Mouse (Mus musculus) myocyte (in vitro differentiated cells): ENCODE measurements at regions not wholly inside any gene's neighbourhood (a gene's known extent, or its start where the extent isn't known, plus 50 kb on each side); places are given as distances from the start of the nearest gene placed in this dataset.

Experiments used
- H3K27me3 ChIP-seq: one replicate; pipeline ENCODE4 v1.6.1; 2011; ENCODE audit not compliant: control insufficient read depth, insufficient read depth, insufficient read length
- H3K36me3 ChIP-seq: one replicate; pipeline ENCODE4 v1.6.1; 2011; ENCODE audit not compliant: control insufficient read depth, insufficient read depth
- H3K4me2 ChIP-seq: one replicate; pipeline ENCODE4 v1.6.1; 2011; ENCODE audit warnings: low read depth, control low read depth
- H3K4me3 ChIP-seq: one replicate; pipeline ENCODE4 v1.5.1; 2011; ENCODE audit warnings: mild to moderate bottlenecking, control low read depth, moderate library complexity
- H3K79me2 ChIP-seq: one replicate; pipeline ENCODE4 v1.6.1; 2011; ENCODE audit not compliant: control insufficient read depth, insufficient read depth
- H3ac ChIP-seq: one replicate; pipeline ENCODE4 v1.6.1; 2011; ENCODE audit not compliant: control insufficient read depth, insufficient read length
- CEBPB ChIP-seq: IDR thresholded peaks from 2 replicates; pipeline ENCODE4 v1.6.1; 2011; ENCODE audit warnings: mild to moderate bottlenecking, moderate library complexity; ENCODE audit not compliant: poor library complexity, insufficient read depth, severe bottlenecking
- E2F4 ChIP-seq: IDR thresholded peaks from one replicate; pipeline ENCODE4 v1.6.1; 2011; ENCODE audit warnings: mild to moderate bottlenecking, control low read depth, moderate library complexity; ENCODE audit not compliant: insufficient read depth
- MAX ChIP-seq: IDR thresholded peaks from one replicate; pipeline ENCODE4 v1.6.1; 2011; ENCODE audit warnings: low read depth, mild to moderate bottlenecking, control low read depth
- MYOD1 ChIP-seq, 3 experiments: IDR thresholded peaks; one replicate each; pipeline ENCODE4 v1.6.1; 2011; ENCODE audit warnings: control low read depth in 2 of 3, low read depth in 2 of 3, mild to moderate bottlenecking in 2 of 3, moderate library complexity in 1 of 3; ENCODE audit not compliant: insufficient read length in 2 of 3, control insufficient read depth in 1 of 3
- MYOG ChIP-seq, 3 experiments: IDR thresholded peaks; one replicate each; pipeline ENCODE4 v1.6.1; 2011; ENCODE audit warnings: control low read depth in 2 of 3, low read depth in 2 of 3, mild to moderate bottlenecking in 2 of 3; ENCODE audit not compliant: insufficient read length in 2 of 3, control insufficient read depth in 1 of 3, insufficient read depth in 1 of 3
- POLR2A ChIP-seq: IDR thresholded peaks from one replicate; pipeline ENCODE4 v1.6.1; 2011; ENCODE audit warnings: low read depth, mild to moderate bottlenecking, control low read depth, moderate library complexity; ENCODE audit not compliant: insufficient read length
- POLR2AphosphoS2 ChIP-seq: IDR thresholded peaks from one replicate; pipeline ENCODE4 v1.6.1; 2011; ENCODE audit warnings: low read depth, control low read depth; ENCODE audit not compliant: insufficient read length
- REST ChIP-seq: IDR thresholded peaks from one replicate; pipeline ENCODE4 v1.6.1; 2011; ENCODE audit warnings: mild to moderate bottlenecking, control low read depth, moderate library complexity; ENCODE audit not compliant: insufficient read depth, insufficient read length
- SRF ChIP-seq: IDR thresholded peaks from one replicate; pipeline ENCODE4 v1.6.1; 2011; ENCODE audit warnings: low read depth; ENCODE audit not compliant: control insufficient read depth, insufficient read length
- TCF12 ChIP-seq: IDR thresholded peaks from one replicate; pipeline ENCODE4 v1.6.1; 2011; ENCODE audit warnings: mild to moderate bottlenecking, control low read depth; ENCODE audit not compliant: poor library complexity, insufficient read depth, severe bottlenecking
- TCF3 ChIP-seq: IDR thresholded peaks from one replicate; pipeline ENCODE4 v1.6.1; 2011; ENCODE audit warnings: low read depth, control low read depth; ENCODE audit not compliant: insufficient read length
- USF1 ChIP-seq: IDR thresholded peaks from one replicate; pipeline ENCODE4 v1.6.1; 2011; ENCODE audit warnings: low read depth, mild to moderate bottlenecking, control low read depth, moderate library complexity

DNA sequence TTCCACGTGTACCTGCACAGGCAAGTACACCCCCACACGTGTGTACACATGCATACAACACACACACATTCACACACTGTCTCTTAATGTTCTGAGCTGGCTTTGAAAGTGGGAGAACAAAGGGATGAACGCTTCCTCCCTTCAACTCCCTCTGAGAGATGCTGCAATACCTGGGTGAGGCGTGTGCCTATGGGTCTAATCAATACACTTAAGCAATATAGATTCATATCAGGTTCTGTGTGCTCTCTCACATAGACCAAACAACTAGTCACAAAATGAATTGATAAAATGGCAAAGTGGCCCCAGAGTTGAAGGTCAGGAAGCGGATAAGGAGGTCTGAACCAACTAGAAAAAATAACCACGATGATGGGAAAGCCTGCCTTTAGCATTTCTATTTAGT, 116.1 kb upstream of the Plcz1 start:
- Histone ChIP-seq H3K4me2 (no peak overlapping the region), H3K79me2 (no peaks in the 10 kb centered on the region), H3K36me3 (no peaks in the 10 kb centered on the region), H3ac (no peak overlapping the region), H3K27me3 (no peaks in the 10 kb centered on the region), H3K4me3 (no peak overlapping the region)
- no peak for TF ChIP-seq POLR2AphosphoS2
- TF ChIP-seq POLR2A: no peak
- no peak for TF ChIP-seq TCF3
- no peak for TF ChIP-seq REST
- no peak for TF ChIP-seq MAX
- TF ChIP-seq SRF: no peak
- no peak for TF ChIP-seq E2F4
- no peak for TF ChIP-seq CEBPB
- no peak for TF ChIP-seq TCF12
- no peak for TF ChIP-seq MYOD1 (IDR thresholded peaks at IDR 0.05; ENCODE audit: control insufficient read depth in 1 of 3, insufficient read length in 2 of 3, low read depth in 2 of 3)
- no peak for TF ChIP-seq USF1
- no peak for TF ChIP-seq MYOG (IDR thresholded peaks at IDR 0.05; ENCODE audit: control insufficient read depth in 1 of 3, insufficient read depth in 1 of 3, insufficient read length in 2 of 3, low read depth in 2 of 3)

DNA sequence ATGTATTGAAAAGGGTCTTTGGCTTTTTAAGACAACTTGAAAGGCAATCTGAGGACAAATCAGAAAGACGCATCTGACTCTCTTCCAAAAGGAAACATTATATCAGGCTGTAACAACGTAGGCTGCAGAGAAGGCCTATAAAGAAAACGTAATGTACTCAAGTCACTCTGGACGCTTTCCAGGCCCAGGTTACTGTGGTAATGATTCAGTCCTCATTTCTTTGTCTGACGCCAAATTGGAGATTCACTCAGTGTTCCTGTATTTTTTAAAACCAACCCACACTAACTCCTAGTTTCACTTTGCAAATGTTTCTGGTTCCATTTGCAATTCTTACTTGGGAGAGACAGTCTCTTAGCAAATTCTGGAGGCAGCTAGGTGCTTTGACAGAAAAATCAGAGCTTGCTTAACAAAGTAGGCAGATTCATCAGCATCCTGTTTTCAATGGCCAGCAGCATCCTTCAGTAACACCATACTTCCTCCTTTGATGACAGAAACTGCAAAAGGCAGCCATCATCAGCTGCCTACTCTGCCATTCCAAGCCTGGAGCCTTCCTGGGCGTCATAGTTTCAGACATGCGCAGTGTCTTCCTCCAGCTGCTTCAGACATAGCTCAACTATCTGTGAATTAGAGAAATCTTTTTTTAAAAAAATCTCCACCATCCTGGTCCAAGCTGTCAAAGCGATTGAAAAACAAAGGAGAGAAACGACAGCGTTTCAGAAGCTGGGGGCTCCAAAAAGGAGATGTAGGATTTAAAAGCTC, 111.3 kb upstream of the Plcz1 start:
- TF ChIP-seq CEBPB: no peak
- TF ChIP-seq POLR2AphosphoS2: no peak
- no peak for TF ChIP-seq SRF
- no peaks in the 10 kb centered on the region for H3K36me3 ChIP-seq
- H3K4me2 ChIP-seq: peak overlapping the region; percentile 31
- H3ac ChIP-seq: no peak overlapping the region
- no peak overlapping the region for H3K4me3 ChIP-seq
- H3K27me3 ChIP-seq: no peaks in the 10 kb centered on the region
- no peaks in the 10 kb centered on the region for H3K79me2 ChIP-seq

DNA sequence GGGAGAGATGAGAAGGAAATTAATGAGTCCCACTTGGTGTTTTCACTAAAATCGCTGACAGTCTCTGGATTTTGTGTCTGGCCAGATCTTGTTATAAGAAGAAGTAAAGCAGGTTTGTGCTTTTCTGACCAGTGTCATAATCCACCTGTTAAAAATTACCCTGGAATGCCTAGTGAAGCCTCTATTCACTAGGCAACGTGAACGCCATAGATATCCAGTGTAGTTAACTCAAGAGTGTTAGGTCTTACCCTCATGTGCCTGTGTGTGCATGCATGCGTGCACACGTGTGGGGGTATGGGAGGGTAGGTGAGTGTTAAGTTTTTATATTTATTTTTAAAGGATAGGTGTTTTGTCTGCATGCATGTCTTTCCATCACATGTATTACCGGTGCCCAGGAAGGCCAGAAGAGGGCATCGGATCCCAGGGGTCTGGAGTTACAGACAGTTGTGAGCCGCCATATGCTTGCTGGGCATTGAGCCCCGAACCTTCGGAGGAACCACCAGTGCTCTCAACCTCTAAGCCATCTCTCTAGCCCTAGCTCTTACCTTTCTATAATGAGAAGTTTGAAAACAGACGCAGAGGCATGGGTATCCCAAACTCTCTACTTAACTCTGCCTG, 107.5 kb upstream of the Plcz1 start:
- H3K36me3 ChIP-seq: no peaks in the 10 kb centered on the region
- no peak overlapping the region for H3K4me2 ChIP-seq
- no peak overlapping the region for H3ac ChIP-seq
- no peaks in the 10 kb centered on the region for H3K79me2 ChIP-seq
- H3K27me3 ChIP-seq: no peaks in the 10 kb centered on the region
- no peak overlapping the region for H3K4me3 ChIP-seq
- no peak for TF ChIP-seq TCF3
- TF ChIP-seq E2F4: no peak
- TF ChIP-seq MYOG (IDR thresholded peaks at IDR 0.05; ENCODE audit: control insufficient read depth in 1 of 3, insufficient read depth in 1 of 3, insufficient read length in 2 of 3, low read depth in 2 of 3): no peak
- no peak for TF ChIP-seq REST
- no peak for TF ChIP-seq MYOD1 (IDR thresholded peaks at IDR 0.05; ENCODE audit: control insufficient read depth in 1 of 3, insufficient read length in 2 of 3, low read depth in 2 of 3)
- no peak for TF ChIP-seq POLR2AphosphoS2
- no peak for TF ChIP-seq POLR2A
- TF ChIP-seq USF1: no peak
- no peak for TF ChIP-seq TCF12
- no peak for TF ChIP-seq CEBPB
- no peak for TF ChIP-seq MAX
- no peak for TF ChIP-seq SRF

DNA sequence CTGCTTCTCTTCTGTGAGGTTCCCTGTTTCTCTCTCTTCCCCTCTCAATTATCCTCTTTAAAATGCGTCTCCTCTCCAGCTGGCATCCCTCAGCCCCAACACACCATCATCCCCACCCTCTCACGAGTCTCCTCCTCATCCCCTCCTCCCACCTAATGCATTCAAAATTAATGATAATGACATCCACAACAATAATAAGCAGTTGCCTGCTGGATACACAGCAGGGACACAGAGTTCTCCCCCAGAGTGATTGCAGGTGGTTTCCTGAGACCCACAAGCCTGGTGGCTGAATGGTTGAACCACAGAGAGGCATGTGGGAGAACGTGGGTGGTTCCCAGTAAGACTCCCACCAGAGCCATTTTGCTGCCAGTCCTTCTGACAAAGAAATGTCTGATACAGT, 106.9 kb upstream of the Plcz1 start:
- no peak overlapping the region for H3K4me2 ChIP-seq
- TF ChIP-seq REST: no peak
- no peak for TF ChIP-seq CEBPB
- no peak for TF ChIP-seq POLR2A
- TF ChIP-seq MAX: no peak
- no peak for TF ChIP-seq E2F4
- no peak for TF ChIP-seq TCF3
- no peak for TF ChIP-seq MYOD1 (IDR thresholded peaks at IDR 0.05; ENCODE audit: control insufficient read depth in 1 of 3, insufficient read length in 2 of 3, low read depth in 2 of 3)
- TF ChIP-seq USF1: no peak
- TF ChIP-seq POLR2AphosphoS2: no peak
- TF ChIP-seq MYOG (IDR thresholded peaks at IDR 0.05; ENCODE audit: control insufficient read depth in 1 of 3, insufficient read depth in 1 of 3, insufficient read length in 2 of 3, low read depth in 2 of 3): no peak
- no peak for TF ChIP-seq SRF
- H3ac ChIP-seq: no peak overlapping the region
- H3K79me2 ChIP-seq: no peaks in the 10 kb centered on the region
- H3K4me3 ChIP-seq: no peak overlapping the region
- H3K36me3 ChIP-seq: no peaks in the 10 kb centered on the region
- H3K27me3 ChIP-seq: no peaks in the 10 kb centered on the region

DNA sequence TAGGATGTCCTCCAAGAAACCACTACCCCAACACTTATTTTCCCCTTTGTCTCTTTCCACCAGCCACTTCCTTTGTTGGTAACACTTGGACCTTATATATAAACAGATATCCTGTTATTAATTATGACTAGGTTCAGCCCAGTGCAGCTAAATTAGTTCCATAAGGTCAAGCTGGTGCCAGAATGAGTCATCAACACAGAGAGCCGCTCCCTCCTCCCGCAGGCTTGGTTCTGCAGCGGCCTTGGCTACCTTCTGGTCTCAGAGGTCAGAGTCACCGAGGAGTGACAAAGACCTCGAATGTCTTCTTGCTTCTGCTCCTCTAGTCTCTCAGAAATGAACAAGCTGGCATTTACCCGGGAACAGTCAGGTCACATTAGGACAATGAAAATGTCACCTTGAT, 106.5 kb upstream of the Plcz1 start:
- Histone ChIP-seq H3ac (no peak overlapping the region), H3K27me3 (no peaks in the 10 kb centered on the region), H3K79me2 (no peaks in the 10 kb centered on the region), H3K4me3 (no peak overlapping the region), H3K36me3 (no peaks in the 10 kb centered on the region), H3K4me2 (no peak overlapping the region)
- no peak for TF ChIP-seq REST
- TF ChIP-seq MYOD1 (IDR thresholded peaks at IDR 0.05; ENCODE audit: control insufficient read depth in 1 of 3, insufficient read length in 2 of 3, low read depth in 2 of 3): no peak
- no peak for TF ChIP-seq POLR2AphosphoS2
- no peak for TF ChIP-seq E2F4
- no peak for TF ChIP-seq TCF3
- TF ChIP-seq CEBPB: no peak
- TF ChIP-seq TCF12: no peak
- TF ChIP-seq MYOG (IDR thresholded peaks at IDR 0.05; ENCODE audit: control insufficient read depth in 1 of 3, insufficient read depth in 1 of 3, insufficient read length in 2 of 3, low read depth in 2 of 3): no peak
- no peak for TF ChIP-seq POLR2A
- TF ChIP-seq MAX: no peak
- no peak for TF ChIP-seq USF1
